Comparison of ENCODE assay signal across 8 mouse cellular contexts in the genomic region with DNA sequence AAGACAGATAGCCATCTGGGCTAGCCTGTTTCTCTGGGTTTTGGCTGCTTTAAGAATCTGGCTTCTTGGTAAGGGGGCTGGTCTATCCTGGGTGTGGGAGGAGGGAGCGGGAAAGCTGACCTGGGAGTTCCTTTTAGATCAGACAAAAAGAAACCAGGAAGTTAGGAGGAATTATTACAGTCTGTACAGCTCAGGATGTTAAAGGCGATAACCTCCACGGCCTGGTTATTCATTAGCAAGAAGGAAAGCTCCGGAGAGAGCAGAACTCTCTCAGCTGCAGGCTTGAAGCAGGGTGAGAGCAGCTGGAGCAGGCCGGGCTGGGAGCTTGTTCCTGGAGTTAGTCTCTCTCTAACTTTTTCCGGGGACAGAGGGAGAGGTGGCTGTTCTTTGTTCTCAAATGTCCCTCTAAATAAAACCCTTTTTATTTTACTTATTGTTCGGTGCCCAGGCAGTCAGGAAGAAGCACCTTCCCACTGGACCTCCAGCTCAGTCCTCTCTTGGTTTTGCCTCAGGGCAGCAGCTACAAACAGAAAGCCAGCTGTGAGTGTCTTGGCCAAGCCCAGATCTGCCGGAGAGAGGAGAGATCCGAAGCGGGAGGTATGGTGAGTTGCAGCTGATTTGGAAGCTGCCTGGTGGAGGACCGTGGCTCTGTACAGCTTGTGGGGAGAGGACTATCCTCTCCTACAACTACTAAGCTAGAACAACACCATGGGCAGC. TPM values are rescaled to one million over a fixed set of nuclear protein-coding genes. Genes with fewer than 3 reads are reported as not detected.
DNase-seq lines count a peak whose midpoint lies in the region; ATAC-seq lines count a peak whose summit lies in the region.

A gene (plus strand): TSS at position 103 of the 717 bp plus-strand sequence.

- H3K27ac ChIP-seq in limb, embryonic 11.5 days (replicated peaks; ENCODE audit: low read depth, low read length) = no peak within 1 kb of the TSS
- H3K27ac ChIP-seq in neural tube, embryonic 13.5 days (replicated peaks) = no peak within 1 kb of the TSS

- WGBS in limb, embryonic 11.5 days = 35% methylated on average over 11 of the region's 11 CpGs
- 28% methylated on average over 11 of the region's 11 CpGs for WGBS in neural tube, embryonic 13.5 days

- peak within 1 kb of the TSS; percentile 22 for H3K4me3 ChIP-seq in limb, embryonic 11.5 days (ENCODE audit: low read depth, low read length)
- peak within 1 kb of the TSS; percentile 9; the same call in 1 of the 2 replicates for H3K4me3 ChIP-seq in neural tube, embryonic 13.5 days

- peak within 1 kb of the TSS; percentile 35 for H3K4me2 ChIP-seq in limb, embryonic 11.5 days (ENCODE audit: low read depth, severe bottlenecking)
- H3K4me2 ChIP-seq in neural tube, embryonic 13.5 days = peak within 1 kb of the TSS; percentile 35

- peak; percentile 37 for DNase-seq in R1 (ENCODE audit: low read depth, low spot score)
- peak; percentile 29 for DNase-seq in embryo, embryonic 10 days (ENCODE audit: low spot score)
- peak; percentile 13 to 25 for DNase-seq in heart, postnatal 14 days
- DNase-seq in limb, embryonic 11.5 days (ENCODE audit: low spot score) = peak; percentile 42
- no peak for DNase-seq in thymus, postnatal 0 days (ENCODE audit: low spot score)
- no peak for DNase-seq in cerebellum, adult 8-10 months
- no peak for DNase-seq in right cerebral cortex, postnatal 14 days

- peak; percentile 51 for ATAC-seq in limb, embryonic 11.5 days (ENCODE audit: insufficient number of reproducible peaks, low FRiP score, low TSS enrichment, low read depth)
- ATAC-seq in neural tube, embryonic 13.5 days (ENCODE audit: low read depth) = no peak

- H3K4me1 ChIP-seq in limb, embryonic 11.5 days (ENCODE audit: control insufficient read depth, insufficient read depth, low read length) = no peaks in the 10 kb centered on the region
- H3K4me1 ChIP-seq in neural tube, embryonic 13.5 days (replicated peaks) = peaks cover 6% of the 10 kb centered on the region; the same call in 1 of the 2 replicates

- no peaks in the 10 kb centered on the region for H3K27me3 ChIP-seq in limb, embryonic 11.5 days (ENCODE audit: control insufficient read depth, insufficient read depth, low read length)
- no peaks in the 10 kb centered on the region for H3K27me3 ChIP-seq in neural tube, embryonic 13.5 days

- H3K36me3 ChIP-seq in limb, embryonic 11.5 days (ENCODE audit: control insufficient read depth, insufficient read depth, low read length) = no peaks in the 10 kb centered on the region
- H3K36me3 ChIP-seq in neural tube, embryonic 13.5 days = no peaks in the 10 kb centered on the region

- intact Hi-C loops in heart, postnatal 14 days (cut with DNase I) = no loop called here

- no peaks in the 10 kb centered on the region for H3K9me3 ChIP-seq in limb, embryonic 11.5 days (ENCODE audit: control insufficient read depth, low read length)
- no peaks in the 10 kb centered on the region for H3K9me3 ChIP-seq in neural tube, embryonic 13.5 days

- H3K9ac ChIP-seq in limb, embryonic 11.5 days (ENCODE audit: low read length) = peak within 1 kb of the TSS; percentile 45
- peak within 1 kb of the TSS; percentile 38; the same call in 1 of the 2 replicates for H3K9ac ChIP-seq in neural tube, embryonic 13.5 days

RNA-seq across cellular contexts. Expression of the gene that starts here (rescaled TPM):
- 1 to 10 TPM; 2.3 to 2.7 TPM for total RNA-seq in heart, postnatal 14 days (2021)
- 3.4 and 5.3 TPM in 2 replicates for polyA plus RNA-seq in limb, embryonic 11.5 days (2014; fragmentation: Nextera tagmentation; extraction: Ambion mirVana)
- polyA plus RNA-seq in neural tube, embryonic 13.5 days (2015; fragmentation: Nextera tagmentation; extraction: Ambion mirVana) = 1.2 and 1.5 TPM in 2 replicates
- polyA plus RNA-seq in thymus, postnatal 0 days (2015; fragmentation: Nextera tagmentation; extraction: Ambion mirVana) = 0.98 and 1.3 TPM in 2 replicates

Comparison
In these comparisons a context has a peak if more than half of its experiments do, and no peak if none do; other contexts are left out.
1. DNase-seq: peak in R1 (single experiment), embryo, embryonic 10 days (single experiment), heart, postnatal 14 days (2 of 2) and limb, embryonic 11.5 days (single experiment); none in thymus, postnatal 0 days (single experiment), cerebellum, adult 8-10 months (single experiment) and right cerebral cortex, postnatal 14 days (single experiment).